Mouse (Mus musculus): Measurements from ENCODE around the gene Wnt16.
A peak's percentile ranks its signal among the peaks of the same experiment; 100 is the strongest.

Wnt16 gene

GRCm38 (mm10) chr6:22325364-22326072, 37.5 kb downstream of the Wnt16 start:
- DNase-seq (ENCODE audit: low read depth in 2 of 2, low spot score in 2 of 2): peak; percentile 68 to 74

- DNase-seq (ENCODE audit: low read depth in 2 of 2, low spot score in 2 of 2): no peak
Observed at GRCm38 (mm10) chr6:22326289-22326688, 38.3 kb downstream of the Wnt16 start.

- DNase-seq (ENCODE audit: low read depth in 2 of 2, low spot score in 2 of 2): no peak
Observed at GRCm38 (mm10) chr6:22327091-22327490, 39.1 kb downstream of the Wnt16 start.

GRCm38 (mm10) chr6:22327931-22328330, 39.9 kb downstream of the Wnt16 start:
- no peak for DNase-seq (ENCODE audit: low read depth in 2 of 2, low spot score in 2 of 2)

GRCm38 (mm10) chr6:22330169-22330960, 42.3 kb downstream of the Wnt16 start:
- DNase-seq (ENCODE audit: low read depth in 2 of 2, low spot score in 2 of 2): peak; percentile 11 to 30

GRCm38 (mm10) chr6:22332548-22332947, 44.5 kb downstream of the Wnt16 start:
- no peak for DNase-seq (ENCODE audit: low read depth in 2 of 2, low spot score in 2 of 2)

- DNase-seq (ENCODE audit: low read depth in 2 of 2, low spot score in 2 of 2): no peak
Observed at GRCm38 (mm10) chr6:22339763-22340542, 51.9 kb downstream of the Wnt16 start.

GRCm38 (mm10) chr6:22340779-22341178, 52.8 kb downstream of the Wnt16 start:
- no peak for DNase-seq (ENCODE audit: low read depth in 2 of 2, low spot score in 2 of 2)

- DNase-seq (ENCODE audit: low read depth in 2 of 2, low spot score in 2 of 2): no peak
Observed at GRCm38 (mm10) chr6:22343292-22343691, 55.3 kb downstream of the Wnt16 start.

- no peak for DNase-seq (ENCODE audit: low read depth in 2 of 2, low spot score in 2 of 2)
Observed at GRCm38 (mm10) chr6:22343706-22344105, 55.7 kb downstream of the Wnt16 start.

GRCm38 (mm10) chr6:22344443-22344842, 56.4 kb downstream of the Wnt16 start:
- no peak for DNase-seq (ENCODE audit: low read depth in 2 of 2, low spot score in 2 of 2)

- no peak for DNase-seq (ENCODE audit: low read depth in 2 of 2, low spot score in 2 of 2)
Observed at GRCm38 (mm10) chr6:22347132-22347902, 59.3 kb downstream of the Wnt16 start.
